Mouse (Mus musculus) R1 (cell line): ENCODE measurements around the gene Srrd.

Experiments
- DNase-seq: peaks from one replicate; pipeline ENCODE4 v3.0.0-alpha.2; 2018; ENCODE audit warnings: low read depth, low spot score

The Srrd gene

GRCm38 (mm10) chr5:112320379-112320778, 22.5 kb downstream of the Srrd start:
- no peak for DNase-seq

- peak; percentile 96 for DNase-seq
Measured at GRCm38 (mm10) chr5:112319343-112319742, 23.5 kb downstream of the Srrd start.

- DNase-seq: no peak
Measured at GRCm38 (mm10) chr5:112317328-112317727, 25.5 kb downstream of the Srrd start.

- DNase-seq: no peak
Measured at GRCm38 (mm10) chr5:112316468-112316867, 26.4 kb downstream of the Srrd start.

GRCm38 (mm10) chr5:112313222-112313885, 29.5 kb downstream of the Srrd start:
- no peak for DNase-seq

- DNase-seq: no peak
Measured at GRCm38 (mm10) chr5:112305842-112306241, 37.0 kb downstream of the Srrd start.

GRCm38 (mm10) chr5:112302310-112302709, 40.5 kb downstream of the Srrd start:
- DNase-seq: no peak

- no peak for DNase-seq
Measured at GRCm38 (mm10) chr5:112301694-112302093, 41.1 kb downstream of the Srrd start.

GRCm38 (mm10) chr5:112300721-112301308, 42.0 kb downstream of the Srrd start:
- DNase-seq: no peak

- DNase-seq: no peak
Measured at GRCm38 (mm10) chr5:112300112-112300511, 42.7 kb downstream of the Srrd start.

GRCm38 (mm10) chr5:112299399-112299798, 43.4 kb downstream of the Srrd start:
- DNase-seq: peak; percentile 35

GRCm38 (mm10) chr5:112298226-112298988, 44.4 kb downstream of the Srrd start:
- no peak for DNase-seq

GRCm38 (mm10) chr5:112297257-112297656, 45.6 kb downstream of the Srrd start:
- peak; percentile 37 for DNase-seq

GRCm38 (mm10) chr5:112296404-112297181, 46.2 kb downstream of the Srrd start:
- no peak for DNase-seq

GRCm38 (mm10) chr5:112295564-112295963, 47.3 kb downstream of the Srrd start:
- DNase-seq: no peak

- DNase-seq: peak; percentile 80
Measured at GRCm38 (mm10) chr5:112295162-112295561, 47.7 kb downstream of the Srrd start.

- no peak for DNase-seq
Measured at GRCm38 (mm10) chr5:112294696-112295095, 48.1 kb downstream of the Srrd start.

- no peak for DNase-seq
Measured at GRCm38 (mm10) chr5:112293800-112294199, 49.0 kb downstream of the Srrd start.

- DNase-seq: no peak
Measured at GRCm38 (mm10) chr5:112292343-112292980, 50.4 kb downstream of the Srrd start.

GRCm38 (mm10) chr5:112291866-112292265, 51.0 kb downstream of the Srrd start:
- no peak for DNase-seq

- no peak for DNase-seq
Measured at GRCm38 (mm10) chr5:112290536-112290880, 52.3 kb downstream of the Srrd start.
